In the genomic region with DNA sequence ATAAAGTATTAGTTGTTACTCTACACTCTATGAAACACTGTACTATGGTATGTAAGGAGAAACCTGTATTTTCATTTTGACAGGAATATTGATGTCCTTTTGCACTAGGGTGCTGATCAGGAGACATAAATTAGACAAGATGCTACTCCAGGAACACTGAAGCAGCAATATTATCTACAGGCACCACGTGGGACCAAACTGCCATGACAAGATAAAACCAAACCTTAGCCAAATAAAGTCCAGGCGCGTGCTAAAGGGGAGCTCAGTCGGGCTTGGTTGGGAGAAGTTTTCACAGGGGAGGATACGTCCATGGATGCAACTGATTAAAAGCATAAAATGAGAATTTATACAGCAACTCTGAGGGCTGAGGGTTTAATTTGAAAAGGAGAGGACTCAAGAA, we compare ENCODE assay signal across 24 mouse cellular contexts. TPM values are rescaled to one million over a fixed set of nuclear protein-coding genes. Genes with fewer than 3 reads are reported as not detected.
"Had no signal": no experiment of that assay in that cellular context is flagged by ENCODE, and none has a peak within 500 bp of the region (broad histone marks: within the 10 kb centered on the region; RNA-seq: fewer than 3 reads in every experiment).

No protein-coding gene starts in this region.

- H3K27ac ChIP-seq: left cerebral cortex, adult 2 months; liver, embryonic 15.5 days; midbrain, embryonic 12.5 days; neural tube, embryonic 15.5 days; stomach, embryonic 15.5 days had no signal

- H3K4me1 ChIP-seq: liver, embryonic 15.5 days; midbrain, embryonic 12.5 days; neural tube, embryonic 15.5 days; stomach, embryonic 15.5 days had no signal

- ATAC-seq: intestine, embryonic 16.5 days had no signal

- H3K9ac ChIP-seq: liver, embryonic 15.5 days; midbrain, embryonic 12.5 days; neural tube, embryonic 15.5 days; stomach, embryonic 15.5 days had no signal

- H3K4me2 ChIP-seq: liver, embryonic 15.5 days; midbrain, embryonic 12.5 days; neural tube, embryonic 15.5 days; stomach, embryonic 15.5 days had no signal

- H3K27me3 ChIP-seq: liver, embryonic 15.5 days; midbrain, embryonic 12.5 days; neural tube, embryonic 15.5 days; stomach, embryonic 15.5 days had no signal

- H3K4me3 ChIP-seq: left cerebral cortex, adult 2 months; liver, embryonic 15.5 days; midbrain, embryonic 12.5 days; myocyte; neural tube, embryonic 15.5 days; stomach, embryonic 15.5 days had no signal

- DNase-seq: kidney, adult 18-20 months; kidney, adult 9 months; kidney, postnatal 14 days; kidney, postnatal 4 days; layer of hippocampus, postnatal 36 days; lung, adult 2 months; lung, postnatal 14 days; lung, postnatal 4 days; retina, postnatal 1 day; right cerebral cortex, postnatal 25 days; spleen, adult 18-20 months; thymus, adult 18-20 months; thymus, postnatal 14 days; thymus, postnatal 4 days had no signal

- H3K9me3 ChIP-seq: liver, embryonic 15.5 days; midbrain, embryonic 12.5 days; neural tube, embryonic 15.5 days; stomach, embryonic 15.5 days had no signal

- H3K36me3 ChIP-seq: liver, embryonic 15.5 days; midbrain, embryonic 12.5 days; neural tube, embryonic 15.5 days; stomach, embryonic 15.5 days had no signal

RNA-seq across cellular contexts. Expression of a gene that starts 53.1 kb away (rescaled TPM):
- total RNA-seq: megakaryocyte progenitor cell, adult 5-6 weeks; megakaryocyte-erythroid progenitor cell, adult 5-6 weeks; monocyte, adult 5-6 weeks had no signal
